Mouse (Mus musculus) bone marrow, adult 2 months (tissue): ENCODE data around the gene Ankrd55.

Source experiments
- CTCF ChIP-seq: fragments of 200-500 bp; IDR thresholded peaks from 2 replicates; pipeline ENCODE4 v1.5.1; 2011; ENCODE audit warnings: low read length, control low read depth; ENCODE audit not compliant: control insufficient read depth, insufficient read depth
- POLR2A ChIP-seq: fragments of 200-500 bp; IDR thresholded peaks from 2 replicates; pipeline ENCODE4 v1.6.1; 2011; ENCODE audit warnings: low read depth, mild to moderate bottlenecking, control low read depth, low read length, borderline replicate concordance; ENCODE audit not compliant: control insufficient read depth

DNA sequence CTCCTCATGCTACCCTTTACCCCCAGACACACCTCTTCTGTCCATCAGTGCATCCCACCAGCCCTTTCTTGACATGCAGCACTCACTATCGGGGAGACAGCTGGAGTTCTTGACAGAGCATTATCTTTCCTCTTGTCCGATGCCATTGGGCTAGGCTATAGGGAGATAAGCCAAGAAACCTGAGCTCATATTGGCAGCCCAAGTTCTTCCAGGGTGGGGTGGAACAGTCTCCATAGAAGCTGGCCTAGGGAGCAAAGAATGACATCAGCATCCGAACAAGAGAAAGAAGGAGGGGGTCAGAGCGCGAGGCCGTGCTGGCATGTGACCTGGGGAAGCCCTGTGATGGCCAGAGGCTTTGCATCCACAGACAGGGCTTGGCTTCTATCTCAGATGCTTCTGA lies 9.5 kb downstream of the Ankrd55 start:
- no peak for TF ChIP-seq POLR2A
- no peak for TF ChIP-seq CTCF
